Mouse (Mus musculus): Measurements from ENCODE around the gene Adam17. TPM values are rescaled to one million over a fixed set of nuclear protein-coding genes. Genes with fewer than 3 reads are reported as not detected.

Gene Adam17
- total RNA-seq, 1 experiment from 2014 or later, result 42.2 TPM

Other genes with a start within 250 kb of the Adam17 start
- gene Cpsf3, start 88.2 kb downstream of the Adam17 start, total RNA-seq (2021), result 63.3 and 77.7 TPM in 2 replicates
- 70.1 and 70.4 TPM in 2 replicates for gene Itgb1bp1, start 87.3 kb downstream of the Adam17 start, total RNA-seq (2021)
- 73.4 and 79.7 TPM in 2 replicates for gene Iah1, start 57.2 kb downstream of the Adam17 start, total RNA-seq (2021)
- gene Ywhaq, start 44.0 kb upstream of the Adam17 start, total RNA-seq (2021), result 257 and 263 TPM in 2 replicates